Mouse (Mus musculus) heart, adult 2 months (tissue): ENCODE results near the gene Xylt1.

Source experiments
- EP300 ChIP-seq: fragments of 200-500 bp; IDR thresholded peaks from 2 replicates; pipeline ENCODE4 v1.6.1; 2011; ENCODE audit warnings: low read depth, low read length, control low read depth; ENCODE audit not compliant: insufficient read depth
- POLR2A ChIP-seq: fragments of 200-500 bp; IDR thresholded peaks from 2 replicates; pipeline ENCODE4 v1.6.1; 2011; ENCODE audit warnings: mild to moderate bottlenecking, low read depth, low read length, control low read depth; ENCODE audit not compliant: insufficient read depth

- no peak for TF ChIP-seq EP300
- no peak for TF ChIP-seq POLR2A
These were observed 19.2 kb downstream of the Xylt1 start for GRCm38 (mm10) chr7:117399971-117400370.
